Mouse (Mus musculus) kidney, adult 2 months (tissue): ENCODE data around the gene Rps10.

Experiments
- CTCF ChIP-seq: fragments of 200-500 bp; conservative IDR thresholded peaks from 2 replicates; pipeline ENCODE4 v1.5.1; 2011; ENCODE audit warnings: low read depth, mild to moderate bottlenecking, control low read depth, low read length, moderate library complexity, mixed read lengths; ENCODE audit not compliant: insufficient read depth, insufficient read length
- POLR2A ChIP-seq: fragments of 200-500 bp; IDR thresholded peaks from one replicate; pipeline ENCODE4 v1.6.1; 2011; ENCODE audit warnings: low read depth, low read length, control low read depth

DNA sequence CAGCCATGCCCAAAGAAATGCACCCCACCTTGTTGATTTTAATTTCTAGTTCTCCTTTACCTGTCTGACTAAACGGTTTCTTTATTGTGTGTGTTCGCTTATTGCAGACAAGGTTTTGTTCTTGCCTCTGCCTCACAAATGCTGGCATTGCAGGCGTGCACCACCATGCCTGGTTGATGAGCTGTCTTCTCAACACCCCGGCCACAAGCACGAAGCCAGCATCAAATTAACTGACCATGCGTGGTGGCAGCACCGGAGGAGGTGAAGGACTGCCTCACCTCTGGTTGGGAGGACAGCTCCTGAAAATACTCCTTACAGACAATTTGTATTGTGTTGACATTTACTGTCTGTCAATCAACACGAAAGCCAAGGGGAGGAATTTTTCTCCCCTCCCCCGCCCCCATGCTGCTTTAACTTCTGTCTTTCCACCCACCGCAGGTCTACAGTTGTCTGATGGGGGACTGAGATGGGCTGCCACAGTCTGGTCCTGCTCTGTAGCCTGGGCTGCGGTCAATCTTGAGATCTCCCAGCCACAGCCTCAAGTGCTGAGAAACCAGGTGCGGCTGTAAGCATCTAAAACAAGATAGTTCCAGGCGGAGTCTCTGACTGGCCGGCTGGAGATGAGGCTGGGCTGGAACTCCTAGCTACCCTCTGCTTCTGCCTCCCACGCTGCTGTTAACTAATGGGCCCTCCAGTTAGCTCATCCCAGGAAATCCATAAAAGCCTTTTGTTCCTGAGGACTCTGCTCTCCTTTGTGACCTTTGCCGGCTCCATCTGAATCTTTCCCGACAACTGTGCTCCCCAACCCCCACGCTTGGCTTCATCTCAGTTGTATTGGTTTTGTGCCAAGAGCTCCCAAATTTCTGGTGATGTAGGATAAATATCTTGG lies at the start of gene Rps10:
- TF ChIP-seq POLR2A (no peak), CTCF (no peak)
